Mouse (Mus musculus) heart, adult 2 months (tissue): ENCODE measurements around the gene 9130023H24Rik.

ENCODE experiments used
- CTCF ChIP-seq: fragments of 200-600 bp; IDR thresholded peaks from 2 replicates; pipeline ENCODE4 v1.8.1; 2022; ENCODE audit warnings: antibody characterized with exemption, mild to moderate bottlenecking, moderate library complexity
- EP300 ChIP-seq: fragments of 200-500 bp; IDR thresholded peaks from 2 replicates; pipeline ENCODE4 v1.6.1; 2011; ENCODE audit warnings: low read depth, low read length, control low read depth; ENCODE audit not compliant: insufficient read depth
- POLR2A ChIP-seq: fragments of 200-500 bp; IDR thresholded peaks from 2 replicates; pipeline ENCODE4 v1.6.1; 2011; ENCODE audit warnings: mild to moderate bottlenecking, low read depth, low read length, control low read depth; ENCODE audit not compliant: insufficient read depth

DNA sequence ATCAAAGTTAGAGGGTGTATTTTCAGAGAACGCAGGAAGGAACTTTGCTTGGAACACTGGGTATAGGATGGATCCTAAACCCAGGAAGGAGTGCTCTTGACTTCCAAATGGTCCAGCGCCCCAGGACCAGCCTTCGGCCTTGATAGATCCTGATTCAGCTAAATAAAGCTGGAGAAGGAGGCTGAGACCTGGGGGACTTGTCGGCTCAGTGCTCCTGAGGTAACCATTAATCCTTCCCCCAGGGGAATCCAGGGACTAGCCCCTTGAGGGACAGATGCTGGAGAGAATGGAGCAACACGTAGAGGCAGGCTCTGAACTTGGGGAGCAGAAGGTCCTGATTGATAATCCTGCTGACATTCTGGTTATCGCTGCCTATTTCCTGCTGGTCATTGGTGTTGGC lies 27.6 kb upstream of the 9130023H24Rik start, which contains the start of gene Slc5a2:
- no peak for TF ChIP-seq POLR2A
- no peak for TF ChIP-seq CTCF
- no peak for TF ChIP-seq EP300
